In the genomic region with DNA sequence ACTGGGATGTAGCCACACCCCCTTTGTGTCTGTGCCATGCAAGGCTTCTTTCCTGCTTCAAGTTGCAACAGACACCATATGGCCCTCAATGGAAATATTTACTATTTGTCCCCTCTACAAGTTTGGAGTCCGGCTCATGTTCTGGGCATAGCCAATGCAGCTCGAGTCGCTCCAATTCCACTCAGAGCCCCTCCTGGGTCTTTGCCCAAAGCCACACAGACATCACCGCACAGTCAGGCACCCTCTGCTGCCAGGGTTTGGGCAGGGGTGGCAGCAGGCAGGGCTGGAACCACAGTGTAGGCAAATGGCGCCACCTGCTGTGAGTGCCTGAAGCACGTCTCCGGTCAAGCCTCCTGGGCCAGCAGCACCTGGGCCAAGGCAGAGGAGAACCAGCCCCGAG, we compare ENCODE assay signal across 8 mouse cellular contexts. TPM values are rescaled to one million over a fixed set of nuclear protein-coding genes. Genes with fewer than 3 reads are reported as not detected.
DNase-seq lines count a peak whose midpoint lies in the region; ATAC-seq lines count a peak whose summit lies in the region.

No protein-coding gene starts in this region.

- H3K27me3 ChIP-seq in liver, embryonic 16.5 days (ENCODE audit: control insufficient read depth, insufficient read depth, low read depth, low read length) = no peaks in the 10 kb centered on the region
- no peaks in the 10 kb centered on the region; the same call in none of the 2 replicates for H3K27me3 ChIP-seq in neural tube, embryonic 12.5 days (replicated peaks)

- no peak overlapping the region for H3K9ac ChIP-seq in liver, embryonic 16.5 days (ENCODE audit: low read depth, low read length)
- H3K9ac ChIP-seq in neural tube, embryonic 12.5 days = no peak overlapping the region

- H3K4me2 ChIP-seq in liver, embryonic 16.5 days (ENCODE audit: low read depth, low read length) = no peak overlapping the region
- no peak overlapping the region for H3K4me2 ChIP-seq in neural tube, embryonic 12.5 days (replicated peaks)

- H3K4me3 ChIP-seq in liver, embryonic 16.5 days (ENCODE audit: low read depth, low read length) = no peak overlapping the region
- no peak overlapping the region for H3K4me3 ChIP-seq in neural tube, embryonic 12.5 days

- no peak overlapping the region for H3K27ac ChIP-seq in liver, embryonic 16.5 days (ENCODE audit: low read length)
- no peak overlapping the region for H3K27ac ChIP-seq in neural tube, embryonic 12.5 days

- DNase-seq in 3134 (ENCODE audit: extremely low read depth, insufficient read length, low spot score) = peak; percentile 68
- DNase-seq in adrenal gland, adult 18-20 months (ENCODE audit: low spot score in 2 of 2) = peak; percentile 69 to 71
- DNase-seq in embryo, embryonic 11.5 days (ENCODE audit: low read depth, low spot score) = peak; percentile 29
- peak; percentile 29 for DNase-seq in heart, adult 8-10 months (ENCODE audit: low spot score)
- DNase-seq in kidney, postnatal 10 days = peak; percentile 85
- peak; percentile 82 for DNase-seq in testis, postnatal 10 days (ENCODE audit: low spot score)

- ATAC-seq in liver, embryonic 16.5 days (ENCODE audit: low read depth) = peak; percentile 19; the same call in 1 of the 2 replicates
- peak; percentile 42; the same call in 1 of the 2 replicates for ATAC-seq in neural tube, embryonic 12.5 days (ENCODE audit: low FRiP score, low read depth)

- H3K4me1 ChIP-seq in liver, embryonic 16.5 days (ENCODE audit: control insufficient read depth, low read depth, low read length) = no peaks in the 10 kb centered on the region
- peaks cover 37% of the 10 kb centered on the region for H3K4me1 ChIP-seq in neural tube, embryonic 12.5 days

- H3K9me3 ChIP-seq in liver, embryonic 16.5 days (replicated peaks; ENCODE audit: control insufficient read depth, low read length) = no peaks in the 10 kb centered on the region
- no peaks in the 10 kb centered on the region for H3K9me3 ChIP-seq in neural tube, embryonic 12.5 days

- H3K36me3 ChIP-seq in liver, embryonic 16.5 days (ENCODE audit: control insufficient read depth, insufficient read depth) = no peaks in the 10 kb centered on the region
- peaks cover 23% of the 10 kb centered on the region for H3K36me3 ChIP-seq in neural tube, embryonic 12.5 days

- WGBS in liver, embryonic 16.5 days (ENCODE audit: insufficient replicate concordance) = 31% methylated on average over 8 of the region's 8 CpGs
- WGBS in neural tube, embryonic 12.5 days = 27% methylated on average over 8 of the region's 8 CpGs

RNA-seq across cellular contexts. Expression of a gene that starts 11.8 kb away (rescaled TPM):
- total RNA-seq in adrenal gland, adult 18-20 months (2021) = 10 to 100 TPM; 30.7 to 50.1 TPM
- 10 to 100 TPM; 17.9 to 22.1 (median 19.5) TPM for total RNA-seq in heart, adult 8-10 months (2022)
- polyA plus RNA-seq in liver, embryonic 16.5 days (2015; fragmentation: Nextera tagmentation; extraction: Ambion mirVana) = 37.9 and 47.2 TPM in 2 replicates
- 52.9 and 59.9 TPM in 2 replicates for polyA plus RNA-seq in neural tube, embryonic 12.5 days (2016; fragmentation: Nextera tagmentation; extraction: Ambion mirVana)

RNA-seq across cellular contexts. Expression of a gene that starts 41.2 kb away (rescaled TPM):
- 1 to 10 TPM; 1.4 to 1.7 TPM for total RNA-seq in adrenal gland, adult 18-20 months (2021)
- 1 to 10 TPM in 2 of 4 experiments, under 1 TPM in 2; 0.75 to 2.2 (median 0.99) TPM for total RNA-seq in heart, adult 8-10 months (2022)
- not detected in 2 replicates for polyA plus RNA-seq in liver, embryonic 16.5 days (2015; fragmentation: Nextera tagmentation; extraction: Ambion mirVana)
- 10.0 and 10.4 TPM in 2 replicates for polyA plus RNA-seq in neural tube, embryonic 12.5 days (2016; fragmentation: Nextera tagmentation; extraction: Ambion mirVana)

RNA-seq across cellular contexts. Expression of a gene that starts 50.5 kb away (rescaled TPM):
- total RNA-seq in adrenal gland, adult 18-20 months (2021) = 10 to 100 TPM; 21.6 to 24.5 TPM
- 10 to 100 TPM; 13.7 to 16.4 (median 13.8) TPM for total RNA-seq in heart, adult 8-10 months (2022)
- 15.9 and 16.3 TPM in 2 replicates for polyA plus RNA-seq in liver, embryonic 16.5 days (2015; fragmentation: Nextera tagmentation; extraction: Ambion mirVana)
- 84.4 and 87.0 TPM in 2 replicates for polyA plus RNA-seq in neural tube, embryonic 12.5 days (2016; fragmentation: Nextera tagmentation; extraction: Ambion mirVana)

Comparison
In these comparisons a context has a peak if more than half of its experiments do, and no peak if none do; other contexts are left out.
1. DNase-seq: peak in every context shown above with its lines; median percentile 85 in kidney, postnatal 10 days; 82 in testis, postnatal 10 days; 70 in adrenal gland, adult 18-20 months; 68 in 3134; 29 in embryo, embryonic 11.5 days; 29 in heart, adult 8-10 months.